Mouse (Mus musculus): ENCODE measurements around the gene Defb21. TPM values are rescaled to one million over a fixed set of nuclear protein-coding genes. Genes with fewer than 3 reads are reported as not detected.

Defb21 gene
- not detected in 2 replicates for total RNA-seq (2021)
- long read RNA-seq = 0 reads

- no peak for DNase-seq
Observed at GRCm38 (mm10) chr2:152572114-152572794, at the start of gene Defb21. Gene Defb21 (plus strand): TSS chr2:152572744.

- no peak for DNase-seq
Observed at GRCm38 (mm10) chr2:152539944-152540710, 32.4 kb upstream of the Defb21 start, which contains the start of gene Defb29. Gene Defb29 (minus strand): TSS chr2:152540098.

GRCm38 (mm10) chr2:152541979-152542378, 30.6 kb upstream of the Defb21 start:
- no peak for DNase-seq

DNA sequence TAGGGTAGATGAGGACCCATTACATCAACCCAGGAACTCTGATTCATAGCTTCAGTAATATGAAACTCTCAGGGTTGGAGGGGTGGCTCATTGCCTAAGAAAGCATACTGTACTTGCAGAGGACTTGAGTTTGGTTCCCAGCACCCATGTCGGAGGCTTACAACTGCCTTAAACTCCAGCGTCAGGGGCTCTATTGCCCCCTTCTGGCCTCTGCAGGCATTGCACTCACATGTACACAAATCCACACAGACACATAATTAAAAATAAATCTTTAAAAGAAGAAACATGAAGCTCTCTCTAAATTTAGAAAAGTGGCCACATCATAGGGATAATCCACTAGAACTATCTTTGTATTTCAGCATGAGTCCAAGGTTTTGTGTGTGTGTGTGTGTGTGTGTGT, 29.6 kb upstream of the Defb21 start:
- no peak for DNase-seq

GRCm38 (mm10) chr2:152543478-152543877, 29.1 kb upstream of the Defb21 start:
- DNase-seq = no peak

DNA sequence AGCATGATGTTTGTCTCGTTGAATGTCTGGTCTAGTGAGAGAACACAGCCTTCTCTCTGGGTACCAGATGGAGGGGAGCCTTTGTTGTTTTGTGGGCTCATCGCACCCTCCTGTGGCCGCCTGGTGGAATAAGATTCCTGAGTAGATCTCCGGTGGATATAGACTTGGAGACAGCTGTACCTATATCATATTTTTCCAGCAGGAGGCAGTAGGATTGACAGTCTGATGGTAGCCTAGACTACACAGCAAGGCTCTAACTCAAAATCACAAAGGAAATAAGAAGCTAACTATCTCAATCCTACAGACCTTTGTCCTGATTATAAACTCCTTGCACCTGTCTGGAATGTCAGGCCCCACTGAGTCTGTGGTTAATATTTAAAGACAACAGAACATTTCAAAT, 27.9 kb upstream of the Defb21 start:
- peak; percentile 61 for DNase-seq

DNA sequence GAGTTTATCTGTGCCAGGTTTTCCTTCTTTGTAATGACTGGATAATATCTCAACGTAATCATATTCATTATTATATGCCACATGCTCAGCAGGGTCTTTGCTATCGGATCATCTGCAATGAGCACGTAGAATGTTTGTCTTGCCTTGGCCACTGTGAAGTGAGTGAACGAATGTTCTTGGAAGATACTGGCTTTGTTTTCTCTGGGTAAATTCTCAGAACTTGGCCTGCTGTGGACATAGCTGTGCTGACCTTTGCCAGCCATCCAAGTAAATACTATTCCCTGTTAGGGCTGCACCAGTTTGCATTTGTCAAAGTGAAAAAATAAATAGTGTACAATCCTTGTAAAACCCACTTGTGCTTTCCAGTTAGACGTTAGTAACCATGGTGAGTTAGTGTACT, 24.4 kb upstream of the Defb21 start:
- no peak for DNase-seq

DNA sequence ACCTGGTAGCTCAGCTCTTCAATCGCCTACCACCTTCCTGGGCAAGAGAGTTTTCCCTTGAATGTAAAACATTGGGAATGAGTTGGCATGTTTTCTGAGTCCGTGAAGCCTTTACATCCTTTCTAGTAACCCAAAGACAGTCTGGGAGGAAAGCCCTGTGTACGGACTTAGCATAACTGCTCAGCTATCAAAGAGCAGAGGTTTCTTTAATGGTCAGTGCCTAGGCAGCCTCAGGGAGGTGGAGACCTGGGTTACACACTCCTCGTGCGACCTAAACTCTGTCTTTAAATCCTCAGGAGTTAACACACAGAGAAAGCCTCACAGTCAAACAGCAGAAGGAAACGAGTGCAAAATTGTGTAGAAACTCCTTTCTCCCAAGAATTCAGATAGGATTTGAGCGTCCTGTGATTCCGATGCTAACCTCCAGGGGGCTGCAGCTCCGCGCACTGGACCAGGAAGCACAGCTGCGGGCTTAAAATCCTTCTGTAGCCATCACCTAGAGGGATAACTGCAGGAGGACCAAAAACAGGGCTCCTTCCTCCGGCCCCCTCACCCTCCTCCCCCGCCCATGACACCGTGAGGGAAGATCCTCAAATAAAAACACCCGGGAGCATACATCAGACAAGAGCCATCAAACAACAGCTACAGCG, 18.6 kb upstream of the Defb21 start:
- peak; percentile 66 for DNase-seq

- DNase-seq = no peak
Observed at GRCm38 (mm10) chr2:152556655-152557054, 15.9 kb upstream of the Defb21 start.

- DNase-seq = no peak
Observed at GRCm38 (mm10) chr2:152569038-152569437, 3.5 kb upstream of the Defb21 start, which contains the start of gene Gm17416. Gene Gm17416 (plus strand): TSS chr2:152569338.

GRCm38 (mm10) chr2:152569881-152570280, 2.7 kb upstream of the Defb21 start:
- no peak for DNase-seq

GRCm38 (mm10) chr2:152570313-152570712, 2.2 kb upstream of the Defb21 start:
- no peak for DNase-seq

GRCm38 (mm10) chr2:152573484-152573883, 940 bp downstream of the Defb21 start:
- no peak for DNase-seq

- DNase-seq = no peak
Observed at GRCm38 (mm10) chr2:152580107-152580506, 7.6 kb downstream of the Defb21 start, which contains the start of gene Defb19. Gene Defb19 (minus strand): TSS chr2:152580312.

GRCm38 (mm10) chr2:152580612-152581011, 8.1 kb downstream of the Defb21 start:
- DNase-seq = no peak

- peak; percentile 26 for DNase-seq
Observed at GRCm38 (mm10) chr2:152586926-152587560, 14.5 kb downstream of the Defb21 start.

DNA sequence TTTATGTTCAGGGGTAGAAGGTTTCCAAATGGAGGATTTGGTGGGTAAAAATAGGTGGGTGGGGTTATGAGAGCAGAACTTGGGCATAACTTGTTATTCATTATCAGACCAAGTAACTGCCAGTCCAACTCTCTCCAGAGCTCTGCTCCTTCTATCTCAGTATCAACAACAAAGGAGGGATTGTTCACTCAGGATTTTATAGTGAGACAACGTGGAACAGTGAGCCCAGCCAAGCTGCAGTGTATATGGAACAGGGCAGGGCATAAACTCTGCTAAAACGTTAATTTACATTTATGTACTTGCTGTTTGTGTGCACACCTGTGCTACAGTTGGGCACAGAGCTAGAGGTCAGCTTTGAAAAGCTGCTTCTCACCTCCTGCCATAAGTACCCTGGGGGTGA, 15.9 kb downstream of the Defb21 start:
- DNase-seq = no peak

DNA sequence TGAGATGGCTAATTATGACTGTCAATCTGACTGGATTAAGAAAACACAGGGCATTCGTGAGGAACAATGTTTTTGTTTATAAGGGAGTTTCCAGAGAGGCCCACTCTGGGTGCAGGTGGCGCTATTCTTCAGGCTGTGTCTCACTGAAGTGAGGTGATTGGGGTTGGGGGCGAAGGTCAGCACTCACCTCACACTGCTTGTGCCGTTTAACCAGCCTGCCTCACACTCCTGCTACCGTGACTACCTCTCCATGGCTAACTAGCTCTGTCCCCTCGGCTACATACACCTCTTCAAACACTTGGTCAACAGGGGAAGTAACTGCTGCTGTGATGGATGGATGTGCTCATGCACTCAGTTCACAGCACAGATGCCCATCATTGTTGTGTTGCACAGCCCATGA, 16.5 kb downstream of the Defb21 start:
- no peak for DNase-seq

DNA sequence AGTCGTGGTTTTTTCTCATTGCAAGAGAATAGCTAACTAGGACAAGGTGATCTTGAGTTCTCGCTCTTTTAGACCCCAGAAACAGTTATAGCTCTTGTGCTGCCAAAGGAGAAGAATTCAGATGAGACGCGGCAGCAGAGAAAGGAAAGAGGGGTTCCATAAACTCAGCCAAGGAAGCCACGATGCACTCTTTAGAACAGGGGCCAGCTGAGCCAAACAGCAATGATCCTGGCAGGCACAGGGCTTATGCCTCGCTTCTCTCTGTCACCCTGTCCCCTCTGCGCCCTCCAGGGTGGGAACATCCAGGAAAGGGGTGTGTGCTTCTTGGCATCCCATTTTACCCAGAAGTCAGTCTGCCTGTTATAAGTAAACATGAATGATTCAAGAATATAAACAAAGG, 26.8 kb downstream of the Defb21 start, which contains the start of gene Defb45:
Gene Defb45, minus strand, starts transcription at position 101 of the 400 bp plus-strand sequence.
- DNase-seq = no peak

DNA sequence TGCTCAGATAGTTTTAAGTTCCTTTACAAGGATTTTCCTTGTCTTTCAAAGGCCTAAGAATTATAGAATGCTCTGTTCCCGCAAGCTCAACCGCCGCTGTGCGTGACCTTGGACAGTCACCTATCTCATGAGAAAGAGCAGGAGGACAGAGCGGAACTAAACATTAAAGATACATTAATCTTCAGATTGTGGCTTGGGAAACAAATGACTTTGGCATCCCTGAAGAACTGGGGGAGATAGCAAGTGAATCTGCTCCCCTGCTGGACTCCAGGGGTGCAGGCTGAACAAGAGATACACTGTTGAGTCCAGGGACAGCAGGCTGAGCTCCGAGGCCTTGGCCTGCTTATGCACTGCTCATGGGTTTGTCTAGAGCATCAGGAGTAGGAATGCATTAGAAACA, 27.5 kb downstream of the Defb21 start:
- DNase-seq = no peak

GRCm38 (mm10) chr2:152601275-152601960, 28.9 kb downstream of the Defb21 start:
- no peak for DNase-seq

DNA sequence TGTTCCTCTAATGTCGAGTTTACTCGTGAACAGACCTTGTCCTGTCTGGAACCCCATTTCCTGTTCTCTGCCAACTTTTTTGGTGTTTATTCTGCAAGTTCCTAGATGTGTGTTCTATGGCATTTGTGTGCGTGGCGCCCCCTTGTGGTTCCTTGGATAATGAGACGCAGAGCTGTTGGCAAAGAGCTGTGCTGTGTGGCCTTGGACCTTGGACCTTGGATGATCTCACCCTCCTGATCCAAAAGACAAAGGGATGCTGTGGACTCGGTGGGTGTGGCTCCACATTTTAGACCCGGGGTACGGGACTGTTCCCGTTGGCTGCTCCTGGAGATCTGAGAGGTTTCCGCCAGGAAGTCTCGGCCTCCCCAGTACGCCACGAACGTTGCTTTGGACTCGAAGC, 31.5 kb downstream of the Defb21 start, which contains the start of gene Defb36:
Gene Defb36, plus strand, starts transcription at position 271 of the 400 bp plus-strand sequence.
- DNase-seq = peak; percentile 78
